Mouse (Mus musculus): ENCODE measurements around the gene Perp. TPM values are rescaled to one million over a fixed set of nuclear protein-coding genes. Genes with fewer than 3 reads are reported as not detected.

The Perp gene
- polyA plus RNA-seq (2015; fragmentation: Nextera tagmentation; extraction: Ambion mirVana), result 1.9 and 2.8 TPM in 2 replicates

DNA sequence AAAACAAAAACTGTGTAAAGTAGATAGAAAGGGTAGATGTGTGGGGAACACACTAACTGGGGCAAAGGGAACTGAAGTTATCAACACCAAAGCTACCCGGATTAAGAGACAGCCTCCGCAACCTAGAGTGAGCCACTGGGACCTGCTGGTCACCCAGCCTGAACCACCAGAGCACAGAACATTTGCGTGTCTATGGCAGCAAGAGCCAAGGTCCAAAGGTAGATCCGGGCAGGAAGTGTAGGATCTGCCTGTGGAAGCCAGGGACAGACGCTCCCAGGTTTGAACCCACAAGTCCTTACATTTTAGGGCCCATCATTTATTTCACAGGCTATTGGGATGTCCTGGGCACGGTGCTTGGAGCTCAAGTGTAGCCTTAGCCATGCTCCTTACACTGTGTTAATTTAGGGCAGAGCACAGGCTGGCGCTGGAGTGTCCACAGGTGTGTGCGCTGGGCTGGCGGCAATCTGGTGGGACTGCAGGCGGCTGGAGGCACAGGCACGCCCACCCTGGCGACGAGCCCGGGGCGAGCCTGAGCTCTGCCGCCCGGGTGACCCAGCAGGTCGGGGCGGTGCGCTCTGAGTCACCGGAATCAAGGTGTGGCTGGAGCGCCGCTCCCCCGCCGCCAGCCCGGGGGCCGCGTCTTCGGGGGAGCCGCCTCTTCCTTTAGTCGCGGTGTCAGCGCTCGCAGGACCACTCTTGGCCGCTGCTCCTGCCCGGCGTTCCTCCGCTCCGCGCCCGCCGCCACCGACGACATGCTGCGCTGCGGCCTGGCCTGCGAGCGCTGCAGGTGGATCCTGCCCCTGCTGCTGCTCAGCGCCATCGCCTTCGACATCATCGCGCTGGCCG is at the start of gene Perp:
Gene Perp (plus strand): TSS at position 580 of the 846 bp plus-strand sequence.
- H3K4me3 ChIP-seq, result peak within 1 kb of the TSS; percentile 57
- peaks cover 4% of the 10 kb centered on the region; the same call in 1 of the 2 replicates for H3K4me1 ChIP-seq
- H3K36me3 ChIP-seq (ENCODE audit: poor library complexity, severe bottlenecking), result no peaks in the 10 kb centered on the region
- peak within 1 kb of the TSS; percentile 56 for H3K9ac ChIP-seq
- H3K27me3 ChIP-seq, result peaks cover 44% of the 10 kb centered on the region
- no peak within 1 kb of the TSS for H3K27ac ChIP-seq
- H3K4me2 ChIP-seq, result peak within 1 kb of the TSS; percentile 98
- no peaks in the 10 kb centered on the region for H3K9me3 ChIP-seq (replicated peaks)
- 3% methylated on average over 53 of the region's 54 CpGs for WGBS
- ATAC-seq, result peak; percentile 90

DNA sequence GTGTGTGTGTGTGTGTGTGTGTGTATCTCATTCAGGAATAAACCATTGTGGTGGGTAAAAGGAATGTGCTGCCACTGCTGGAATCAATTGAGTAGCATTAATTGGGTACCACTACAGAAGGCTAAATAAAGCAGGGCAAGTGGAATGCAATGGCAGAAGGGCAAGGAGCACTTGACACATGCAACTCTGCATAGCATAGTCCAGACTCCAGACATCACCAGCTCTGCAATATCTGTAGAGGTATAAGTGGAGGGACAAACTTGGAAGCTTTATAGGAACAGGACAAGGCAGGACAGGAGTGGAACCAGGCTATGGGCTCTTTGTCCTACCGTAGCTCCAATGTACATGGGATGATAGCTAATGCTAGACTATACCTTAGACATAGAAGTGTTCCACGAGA is 33.1 kb upstream of the Perp start:
- Histone ChIP-seq H3K27me3 (no peaks in the 10 kb centered on the region), H3K4me1 (peaks cover 7% of the 10 kb centered on the region)

DNA sequence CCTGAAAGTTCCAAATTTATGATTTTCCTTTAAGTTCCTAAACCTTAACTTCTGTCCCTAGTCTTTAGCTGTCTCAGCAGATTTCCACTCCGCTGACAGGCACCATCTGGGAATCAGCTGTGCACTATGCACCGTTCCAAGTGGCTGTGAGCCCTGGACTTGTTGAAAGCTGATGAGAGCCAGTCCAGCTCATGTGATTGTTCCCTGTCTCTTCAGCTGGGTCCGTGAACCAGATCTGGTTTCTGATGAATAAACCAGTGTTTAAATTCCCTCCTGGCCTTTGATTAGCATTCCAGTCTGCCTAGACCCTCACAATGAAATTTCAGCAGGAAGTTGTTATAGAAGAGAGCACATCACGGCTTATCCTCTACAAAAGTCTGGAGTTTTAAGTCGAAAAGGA is 28.3 kb upstream of the Perp start:
- WGBS, result 44% methylated on average over 5 of the region's 5 CpGs
- Histone ChIP-seq H3K9me3 (replicated peaks) (no peaks in the 10 kb centered on the region), H3K9ac (no peak overlapping the region), H3K4me3 (no peak overlapping the region), H3K27ac (no peak overlapping the region), H3K4me2 (no peak overlapping the region), H3K4me1 (peaks cover 10% of the 10 kb centered on the region), H3K36me3 (ENCODE audit: poor library complexity, severe bottlenecking) (no peaks in the 10 kb centered on the region), H3K27me3 (no peaks in the 10 kb centered on the region)
- ATAC-seq, result peak; percentile 97

More for the DNA sequence above, 33.1 kb upstream of the Perp start:
- 84% methylated on average over 2 of the region's 2 CpGs for WGBS
- H3K36me3 ChIP-seq (ENCODE audit: poor library complexity, severe bottlenecking), result no peaks in the 10 kb centered on the region
- ATAC-seq, result no peak
- no peak overlapping the region for H3K4me2 ChIP-seq
- no peak overlapping the region for H3K9ac ChIP-seq
- H3K4me3 ChIP-seq, result no peak overlapping the region
- no peak overlapping the region for H3K27ac ChIP-seq
- H3K9me3 ChIP-seq (replicated peaks), result no peaks in the 10 kb centered on the region

DNA sequence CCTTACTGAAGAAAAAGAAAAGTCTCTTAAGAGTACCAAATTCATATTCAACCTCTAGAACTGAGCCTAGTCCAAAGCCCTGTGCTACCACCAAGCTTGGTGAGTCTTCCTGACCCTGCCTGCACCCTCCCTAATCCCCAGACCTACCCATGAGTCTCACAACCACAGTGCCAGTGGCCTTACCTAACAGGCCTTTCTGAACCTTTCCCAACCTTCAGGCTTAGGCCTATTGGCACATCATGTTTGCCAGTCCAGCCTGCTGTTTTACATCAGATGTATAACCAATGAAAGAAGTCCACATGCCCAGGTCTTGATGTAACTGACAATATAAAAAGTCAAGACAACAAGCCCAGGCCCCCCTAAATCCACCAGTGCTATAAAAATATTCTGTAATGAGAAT is 19.7 kb upstream of the Perp start:
- Histone ChIP-seq H3K36me3 (ENCODE audit: poor library complexity, severe bottlenecking) (no peaks in the 10 kb centered on the region), H3K4me3 (no peak overlapping the region), H3K27ac (no peak overlapping the region), H3K9ac (no peak overlapping the region), H3K9me3 (replicated peaks) (no peaks in the 10 kb centered on the region), H3K4me1 (no peaks in the 10 kb centered on the region), H3K4me2 (no peak overlapping the region), H3K27me3 (no peaks in the 10 kb centered on the region)
- ATAC-seq, result no peak

DNA sequence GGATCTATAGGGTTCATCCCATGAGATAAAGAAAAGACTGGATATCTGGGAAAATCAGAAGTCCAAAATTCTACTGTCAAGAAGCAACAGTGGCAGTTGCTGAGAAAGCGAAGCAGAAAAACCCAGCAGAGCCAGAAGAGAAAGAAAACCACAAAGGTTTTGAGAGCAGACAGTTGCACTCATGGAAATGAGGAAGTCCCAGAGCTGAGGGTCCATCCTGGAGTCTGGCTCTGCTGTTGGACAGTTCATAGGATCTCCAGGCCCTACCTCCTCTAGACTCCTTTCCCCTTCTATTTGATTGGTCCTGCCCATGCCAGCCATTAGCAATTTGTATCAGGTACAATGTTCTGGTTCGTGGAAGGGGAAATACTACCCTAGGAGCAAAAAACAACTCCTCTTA is 18.7 kb upstream of the Perp start:
- 79% methylated on average over 2 of the region's 2 CpGs for WGBS
- no peak overlapping the region for H3K4me3 ChIP-seq

DNA sequence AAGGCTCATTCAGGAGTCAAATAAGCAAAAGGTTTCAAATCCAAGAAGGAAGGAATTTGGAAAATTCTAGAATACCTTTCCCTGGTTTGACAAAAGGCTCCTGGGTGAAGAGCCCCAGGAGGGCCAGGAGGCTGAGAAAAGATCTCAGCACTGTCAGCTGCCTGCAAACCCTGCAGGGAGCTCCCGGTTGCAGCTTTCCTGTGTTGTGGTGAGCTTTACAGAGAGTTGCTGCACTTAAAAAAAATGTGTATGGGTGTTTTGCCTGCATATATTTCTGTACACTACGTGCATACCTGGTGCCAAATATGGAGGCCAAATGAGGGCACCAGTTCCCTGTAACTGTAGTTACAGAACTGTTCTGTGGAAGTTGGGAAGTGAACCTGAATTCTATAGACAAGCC is 16.9 kb upstream of the Perp start:
- no peaks in the 10 kb centered on the region for H3K9me3 ChIP-seq (replicated peaks)
- H3K27me3 ChIP-seq, result no peaks in the 10 kb centered on the region
- WGBS, result 43% methylated on average over 2 of the region's 2 CpGs
- H3K4me2 ChIP-seq, result no peak overlapping the region
- ATAC-seq, result no peak
- no peak overlapping the region for H3K9ac ChIP-seq
- H3K27ac ChIP-seq, result no peak overlapping the region
- H3K4me1 ChIP-seq, result no peaks in the 10 kb centered on the region
- H3K4me3 ChIP-seq, result no peak overlapping the region
- no peaks in the 10 kb centered on the region for H3K36me3 ChIP-seq (ENCODE audit: poor library complexity, severe bottlenecking)

More for the DNA sequence above, 18.7 kb upstream of the Perp start:
- Histone ChIP-seq H3K27me3 (no peaks in the 10 kb centered on the region), H3K4me1 (no peaks in the 10 kb centered on the region), H3K9me3 (replicated peaks) (no peaks in the 10 kb centered on the region), H3K36me3 (ENCODE audit: poor library complexity, severe bottlenecking) (no peaks in the 10 kb centered on the region), H3K9ac (no peak overlapping the region), H3K27ac (no peak overlapping the region), H3K4me2 (no peak overlapping the region)
- no peak for ATAC-seq

DNA sequence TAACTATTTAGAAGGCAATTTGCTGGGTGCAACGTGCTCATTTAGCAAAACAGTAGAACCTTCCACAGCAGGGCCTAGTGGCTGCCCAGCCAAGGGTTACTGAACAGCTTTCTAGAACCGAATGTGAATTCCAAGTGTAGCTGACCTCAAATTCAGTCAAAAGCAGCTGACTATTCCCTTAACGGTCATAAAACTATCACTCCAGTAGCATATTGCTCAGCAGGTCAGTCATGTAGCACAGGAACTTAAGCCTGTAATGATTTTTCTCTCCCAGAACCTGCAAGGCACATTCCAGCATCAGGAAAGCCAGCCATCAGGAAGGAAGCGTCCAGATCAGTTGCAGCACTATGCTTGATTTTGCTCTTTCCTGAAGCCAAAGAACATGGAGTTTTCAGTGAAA is 14.5 kb upstream of the Perp start:
- no peak overlapping the region for H3K9ac ChIP-seq
- no peak overlapping the region for H3K27ac ChIP-seq
- no peaks in the 10 kb centered on the region for H3K9me3 ChIP-seq (replicated peaks)
- no peaks in the 10 kb centered on the region for H3K27me3 ChIP-seq
- no peak for ATAC-seq
- WGBS, result 86% methylated on average over 4 of the region's 4 CpGs
- H3K4me2 ChIP-seq, result no peak overlapping the region
- H3K4me3 ChIP-seq, result no peak overlapping the region
- H3K36me3 ChIP-seq (ENCODE audit: poor library complexity, severe bottlenecking), result no peaks in the 10 kb centered on the region
- H3K4me1 ChIP-seq, result no peaks in the 10 kb centered on the region

DNA sequence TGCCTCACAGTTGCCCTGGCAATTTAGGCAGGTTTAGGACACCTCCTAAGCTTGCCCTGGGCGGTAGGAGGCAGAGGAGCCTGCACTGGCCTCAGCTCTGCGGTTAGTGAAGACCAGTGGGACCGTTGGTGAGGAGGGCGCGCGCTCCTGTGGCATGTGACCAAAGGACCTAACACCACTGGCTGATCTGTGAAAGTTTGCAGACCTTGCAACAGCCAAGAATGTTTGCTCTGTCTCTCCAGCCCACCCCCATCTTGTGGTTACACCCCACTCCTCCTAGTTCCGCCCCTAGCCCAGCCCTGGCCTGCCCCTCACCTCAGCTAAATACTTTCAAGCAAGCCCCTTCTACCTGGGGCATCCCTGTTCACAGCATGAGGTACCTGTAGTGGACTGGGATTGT is 13.0 kb upstream of the Perp start:
- Histone ChIP-seq H3K9me3 (replicated peaks) (no peaks in the 10 kb centered on the region), H3K9ac (no peak overlapping the region), H3K4me2 (no peak overlapping the region), H3K27ac (no peak overlapping the region), H3K36me3 (ENCODE audit: poor library complexity, severe bottlenecking) (no peaks in the 10 kb centered on the region), H3K4me3 (no peak overlapping the region), H3K4me1 (no peaks in the 10 kb centered on the region), H3K27me3 (no peaks in the 10 kb centered on the region)
- no peak for ATAC-seq
- 58% methylated on average over 7 of the region's 7 CpGs for WGBS

DNA sequence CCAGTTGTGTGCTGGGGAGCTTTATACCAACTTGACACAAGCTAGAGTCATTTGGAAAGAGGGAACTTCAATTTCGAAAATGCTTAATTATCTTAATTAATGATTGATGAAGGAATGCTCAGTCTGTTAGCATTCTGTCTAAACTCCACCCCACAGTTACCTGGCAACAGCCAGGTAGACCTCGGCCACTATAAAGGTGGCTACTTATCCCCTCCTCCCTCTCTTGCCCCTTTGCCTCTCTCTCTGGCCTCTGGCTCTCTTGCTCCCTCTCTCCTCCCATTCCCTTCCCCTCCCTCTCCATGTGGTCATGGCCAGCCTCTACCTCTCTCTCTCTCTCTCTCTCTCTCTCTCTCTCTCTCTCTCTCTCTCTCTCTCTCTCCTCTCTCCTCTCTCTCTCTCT is 10.4 kb upstream of the Perp start:
- no peaks in the 10 kb centered on the region for H3K36me3 ChIP-seq (ENCODE audit: poor library complexity, severe bottlenecking)
- H3K27ac ChIP-seq, result no peak overlapping the region
- no peaks in the 10 kb centered on the region for H3K27me3 ChIP-seq
- no peak overlapping the region for H3K9ac ChIP-seq
- no peaks in the 10 kb centered on the region for H3K4me1 ChIP-seq
- no peak overlapping the region for H3K4me3 ChIP-seq
- no peak overlapping the region for H3K4me2 ChIP-seq
- H3K9me3 ChIP-seq (replicated peaks), result no peaks in the 10 kb centered on the region
- WGBS, result 50% methylated on average over 2 of the region's 2 CpGs
- no peak for ATAC-seq

DNA sequence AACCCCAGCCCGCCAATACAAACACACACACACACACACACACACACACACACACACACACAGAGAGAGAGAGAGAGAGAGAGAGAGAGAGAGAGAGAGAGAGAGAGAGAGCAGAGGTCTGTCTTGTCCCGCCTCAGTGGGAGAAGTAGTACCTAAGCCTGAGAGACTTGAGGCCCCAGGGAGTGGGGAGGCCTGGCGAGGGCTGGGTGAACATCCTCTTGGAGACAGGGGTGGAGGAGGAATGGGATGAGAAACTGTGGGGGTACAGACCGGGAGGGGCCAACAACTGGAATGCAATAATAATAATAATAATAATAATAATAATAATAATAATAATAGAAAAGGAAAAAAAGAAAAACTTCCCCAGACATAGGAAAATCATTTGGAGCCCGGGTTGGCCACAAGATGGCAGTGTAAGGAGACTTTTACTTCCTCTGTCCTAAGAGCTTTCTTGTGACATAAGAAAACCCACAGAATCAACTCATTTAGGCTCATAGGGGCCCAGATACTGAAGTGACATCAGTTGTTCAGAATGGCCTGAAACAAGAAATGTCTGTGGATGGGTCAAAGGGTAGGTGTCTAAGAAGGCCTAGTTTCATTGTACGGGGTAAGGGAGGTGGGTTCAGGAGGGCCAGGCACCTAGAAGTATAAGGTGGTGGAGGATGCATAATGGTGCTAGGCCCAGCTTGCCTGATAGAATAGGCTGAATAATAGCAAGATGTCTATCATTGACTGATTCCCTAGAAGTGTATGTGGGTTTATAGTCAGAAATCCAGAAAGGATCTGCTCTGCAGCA is 8.9 kb upstream of the Perp start:
- Histone ChIP-seq H3K4me3 (no peak overlapping the region), H3K27ac (no peak overlapping the region), H3K4me2 (no peak overlapping the region), H3K36me3 (ENCODE audit: poor library complexity, severe bottlenecking) (no peaks in the 10 kb centered on the region), H3K9me3 (replicated peaks) (no peaks in the 10 kb centered on the region), H3K4me1 (no peaks in the 10 kb centered on the region), H3K27me3 (no peaks in the 10 kb centered on the region), H3K9ac (no peak overlapping the region)
- 54% methylated on average over 6 of the region's 6 CpGs for WGBS
- ATAC-seq, result peak; percentile 63; the same call in 1 of the 2 replicates

DNA sequence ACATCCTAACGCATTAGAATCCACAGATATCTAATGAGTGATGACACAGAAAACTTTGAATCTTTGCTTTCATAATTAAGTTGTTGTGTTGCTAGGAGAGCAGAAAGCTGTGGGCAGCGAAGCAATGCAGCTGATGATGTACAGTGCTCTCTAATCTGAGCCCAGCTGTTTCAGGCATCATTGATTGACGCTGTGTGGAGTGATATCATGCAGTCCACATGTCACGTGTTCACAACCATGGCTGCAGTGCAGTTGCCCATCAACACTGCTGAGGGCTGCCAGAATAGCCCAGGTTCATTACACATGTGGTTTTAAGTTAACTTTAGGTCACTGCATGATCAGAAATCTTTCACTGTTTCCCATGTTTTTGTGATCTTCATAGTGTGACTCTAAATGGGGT is 5.3 kb upstream of the Perp start:
- Histone ChIP-seq H3K9ac (no peak overlapping the region), H3K4me3 (no peak overlapping the region), H3K27ac (no peak overlapping the region), H3K4me2 (no peak overlapping the region), H3K27me3 (peaks cover 19% of the 10 kb centered on the region), H3K9me3 (replicated peaks) (no peaks in the 10 kb centered on the region), H3K4me1 (peaks cover 1% of the 10 kb centered on the region; the same call in 1 of the 2 replicates), H3K36me3 (ENCODE audit: poor library complexity, severe bottlenecking) (no peaks in the 10 kb centered on the region)
- 81% methylated on average over 4 of the region's 4 CpGs for WGBS
- ATAC-seq, result no peak

DNA sequence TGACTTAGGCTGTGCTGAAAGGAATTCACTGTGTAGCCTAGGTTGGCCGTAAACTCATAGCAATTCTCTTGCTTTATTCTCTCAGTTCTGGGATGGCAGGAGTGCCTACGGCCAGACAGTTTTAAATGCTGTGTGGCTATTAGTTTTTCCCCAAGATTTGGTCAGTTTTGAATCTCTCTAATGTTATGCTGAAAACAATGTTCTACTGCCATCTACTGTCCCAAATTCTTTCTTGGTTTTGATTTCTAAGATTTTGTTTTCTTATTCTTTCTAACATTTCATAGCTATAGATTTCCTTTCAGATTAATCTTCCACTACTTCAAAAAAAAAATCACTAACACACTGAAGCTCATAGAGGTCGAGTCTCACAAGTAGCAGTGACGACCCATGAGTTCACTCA is 4.1 kb upstream of the Perp start:
- ATAC-seq, result no peak
- WGBS, result 74% methylated on average over 4 of the region's 4 CpGs

More for the DNA sequence above, 4.1 kb upstream of the Perp start:
- no peak overlapping the region for H3K9ac ChIP-seq
- H3K4me2 ChIP-seq, result no peak overlapping the region
- H3K4me3 ChIP-seq, result no peak overlapping the region
- no peaks in the 10 kb centered on the region for H3K9me3 ChIP-seq (replicated peaks)
- H3K4me1 ChIP-seq, result peaks cover 4% of the 10 kb centered on the region; the same call in 1 of the 2 replicates
- no peak overlapping the region for H3K27ac ChIP-seq
- H3K27me3 ChIP-seq, result peaks cover 31% of the 10 kb centered on the region
- no peaks in the 10 kb centered on the region for H3K36me3 ChIP-seq (ENCODE audit: poor library complexity, severe bottlenecking)
